Mouse (Mus musculus) monocyte, adult 59 days (primary cell): ENCODE results near the gene Snx25. TPM values are rescaled to one million over a fixed set of nuclear protein-coding genes. Genes with fewer than 3 reads are reported as not detected.

ENCODE experiments used
- total RNA-seq, 2 experiments: library from RNA; stranded (reverse); gene quantifications; one replicate each; pipeline ENCODE4 v1.2.4; 2023

Snx25 gene
- 10 to 100 TPM; 22.0 to 23.4 TPM for total RNA-seq

DNA sequence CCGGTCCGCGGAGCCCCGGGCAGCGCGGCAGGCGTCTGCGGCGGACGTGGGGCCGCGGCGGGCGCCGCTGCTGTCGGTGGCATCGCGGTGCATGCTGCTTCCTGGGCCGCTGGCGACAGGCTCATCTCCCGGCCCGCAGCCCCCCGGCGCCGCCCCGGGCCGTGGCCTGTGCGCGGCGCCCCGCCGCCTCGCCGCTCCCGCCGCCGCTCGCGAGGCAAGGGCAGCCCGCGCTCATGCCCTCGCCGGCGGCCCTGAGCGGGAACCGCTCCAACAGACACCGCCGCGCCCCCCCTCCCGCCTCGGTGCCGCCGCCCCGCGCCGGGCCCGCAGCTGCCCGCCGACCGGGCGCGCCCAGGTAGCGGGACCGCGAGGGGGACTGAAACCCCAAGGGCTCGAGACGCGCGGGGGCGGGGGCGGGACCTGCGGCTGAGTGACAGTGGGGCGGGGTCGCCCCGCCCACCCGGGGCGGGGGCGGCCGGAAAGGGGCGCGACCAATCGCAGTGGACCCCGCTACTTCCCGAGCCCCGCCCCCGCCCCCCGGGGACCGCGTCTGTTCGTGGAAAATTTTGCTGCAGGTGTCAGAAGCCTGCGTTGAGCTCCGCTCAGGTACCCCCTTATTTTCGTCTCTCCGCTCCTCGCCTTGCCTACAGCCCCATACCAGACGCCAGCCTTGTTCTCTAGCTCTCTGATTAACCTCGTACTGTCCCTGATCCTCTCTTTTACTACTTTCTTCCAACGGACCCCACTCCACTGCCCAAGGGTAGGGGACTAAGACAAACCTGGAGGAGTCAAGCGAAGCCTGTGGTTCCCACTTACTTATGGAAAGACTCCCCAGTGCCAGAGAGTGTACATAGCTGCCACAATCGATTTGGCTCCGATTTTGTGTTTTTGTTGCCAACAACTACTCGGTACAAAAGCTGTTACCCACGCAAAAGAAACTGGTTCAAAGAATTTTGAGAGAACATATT is at the start of gene Snx25:
Gene Snx25 (minus strand): TSS at position 96 of the 968 bp plus-strand sequence.

DNA sequence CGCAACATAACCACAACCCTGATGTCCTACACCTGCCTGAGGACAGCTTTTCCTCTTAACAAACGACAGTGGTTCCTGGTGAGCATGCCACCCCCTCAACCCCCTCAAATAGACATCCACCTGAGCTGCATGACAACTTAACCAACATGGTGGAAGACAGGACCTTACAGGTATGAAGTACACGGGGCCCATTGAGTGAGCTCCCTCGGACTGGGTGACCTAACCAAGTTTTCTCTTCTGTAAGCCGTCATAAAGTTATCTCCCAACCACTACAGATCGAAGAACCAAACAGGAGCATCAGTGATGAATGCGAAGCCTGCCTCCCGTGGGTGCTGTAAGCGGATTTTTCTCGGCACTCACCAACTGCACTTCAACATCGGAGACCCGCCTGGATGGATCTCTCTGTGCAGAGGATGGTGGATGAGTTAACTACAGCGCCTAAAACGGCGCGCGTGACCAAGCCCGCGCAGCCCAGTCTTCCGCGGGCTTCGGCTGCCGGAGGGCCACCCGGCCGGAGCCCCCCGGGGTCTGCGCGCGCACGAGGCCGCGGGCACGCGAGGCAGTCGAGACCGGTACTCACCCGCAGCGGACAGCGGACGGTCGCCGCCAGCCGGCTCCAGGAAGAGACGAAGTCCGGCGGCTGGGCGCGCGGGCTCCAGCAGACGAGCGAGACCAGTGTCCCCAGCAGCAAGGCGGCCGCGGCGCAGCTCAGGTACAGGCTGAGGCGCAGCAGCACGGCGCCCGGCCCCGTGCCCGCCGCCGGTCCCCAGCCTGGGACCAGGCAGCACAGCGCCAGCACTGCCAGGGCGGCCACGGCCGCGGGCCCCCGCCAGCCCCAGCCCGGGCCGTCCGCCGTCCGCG is 527 bp downstream of the Snx25 start, which contains the start of gene Cfap97:
Gene Cfap97 (plus strand): TSS at position 570 of the 861 bp plus-strand sequence.

DNA sequence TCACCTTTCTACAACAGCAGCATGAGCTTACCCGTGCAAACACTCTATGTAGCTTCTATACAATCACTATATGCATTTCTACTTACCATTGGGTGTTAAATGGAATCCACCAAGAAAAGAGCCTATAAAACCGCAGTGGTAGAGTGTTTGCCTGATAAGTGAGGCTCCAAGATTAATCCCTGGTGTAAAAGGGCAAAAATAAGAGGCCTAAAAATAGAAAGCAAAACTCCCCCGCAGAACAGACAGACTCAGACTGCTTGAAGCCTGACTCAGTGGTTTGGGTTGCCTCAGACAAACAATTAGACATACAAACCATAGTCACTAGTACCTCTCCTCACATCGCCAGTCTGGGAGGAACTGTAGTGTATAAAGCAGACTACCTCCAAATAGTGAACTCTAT is 146.4 kb downstream of the Snx25 start, which contains the start of gene Ankrd37:
Gene Ankrd37 (minus strand): TSS at position 112 of the 400 bp plus-strand sequence.

DNA sequence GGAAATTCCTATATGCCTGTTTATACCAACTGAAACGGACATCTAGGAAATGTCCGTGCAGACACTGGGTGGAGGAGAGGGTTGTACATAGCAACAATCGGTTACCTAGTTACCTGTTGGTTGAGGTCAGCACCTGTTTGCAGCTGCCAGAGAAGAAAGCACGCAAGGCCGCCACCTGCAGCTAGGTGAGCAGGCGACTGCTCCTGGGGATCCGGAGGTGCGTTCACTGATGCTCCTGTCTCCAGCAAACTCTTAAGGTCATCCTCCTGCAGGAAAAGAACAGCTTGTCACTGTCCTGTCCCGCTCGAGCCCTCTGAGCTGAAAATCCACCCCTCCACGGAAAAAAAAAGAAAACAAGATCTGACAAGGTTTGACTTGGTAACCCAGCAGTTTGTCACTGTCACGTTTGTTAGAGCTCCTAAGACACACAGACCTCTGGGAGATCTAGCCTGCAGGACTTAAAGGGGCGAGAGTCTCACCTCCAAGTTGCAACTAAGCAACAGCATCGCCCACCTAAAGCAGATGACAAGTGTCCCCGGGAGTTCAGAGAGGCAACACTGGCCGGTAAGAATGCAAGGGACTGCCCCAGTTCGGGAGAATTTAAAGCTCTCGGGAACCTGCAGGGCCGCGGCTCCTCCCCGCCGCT is 152.7 kb downstream of the Snx25 start, which contains the start of gene Lrp2bp:
Gene Lrp2bp (plus strand): TSS at position 166 of the 646 bp plus-strand sequence.

Other genes starting within 250 kb of the Snx25 start
- gene Ccdc110, start 217.5 kb downstream of the Snx25 start, total RNA-seq: not detected
- gene 1700029J07Rik, start 176.9 kb downstream of the Snx25 start, total RNA-seq: under 1 TPM; 0.43 to 0.52 TPM
- 10 to 100 TPM; 42.8 to 44.2 TPM for gene Ufsp2, start 176.6 kb downstream of the Snx25 start, total RNA-seq
- not detected for gene Lrp2bp, start 152.9 kb downstream of the Snx25 start, total RNA-seq
- 1 to 10 TPM; 1.7 to 4.3 TPM for gene Ankrd37, start 146.5 kb downstream of the Snx25 start, total RNA-seq
- gene Cfap97, start 388 bp downstream of the Snx25 start, total RNA-seq: 1 to 10 TPM; 8.3 to 8.7 TPM
- gene Slc25a4, start 59.1 kb upstream of the Snx25 start, total RNA-seq: 10 to 100 TPM; 33.5 to 38.2 TPM
- gene Helt, start 142.5 kb upstream of the Snx25 start, total RNA-seq: not detected